Mouse (Mus musculus): ENCODE results near the gene 4930558C23Rik. TPM values are rescaled to one million over a fixed set of nuclear protein-coding genes. Genes with fewer than 3 reads are reported as not detected.
"Not testable (repeated sequence)": the region's sequence is repeated elsewhere in the genome, so short reads cannot be mapped to it uniquely, and the experiment has no call there.

Gene 4930558C23Rik
- polyA plus RNA-seq, 1 experiment from 2014 or later = not detected

DNA sequence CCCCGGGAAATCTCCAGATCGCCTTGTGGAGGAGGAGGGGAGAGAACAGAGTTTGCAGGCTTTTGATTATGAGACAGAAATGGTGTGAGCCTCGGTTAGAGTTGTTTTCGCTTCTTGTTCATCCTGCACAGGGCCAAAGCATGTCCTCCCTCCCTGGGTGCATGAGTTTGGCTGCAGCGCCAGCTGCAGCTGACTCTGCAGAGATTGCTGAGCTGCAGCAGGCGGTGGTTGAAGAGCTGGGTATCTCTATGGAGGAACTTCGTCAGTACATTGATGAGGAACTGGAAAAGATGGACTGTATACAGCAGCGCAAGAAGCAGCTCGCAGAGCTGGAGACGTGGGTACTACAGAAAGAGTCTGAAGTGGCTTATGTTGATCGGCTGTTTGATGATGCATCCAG is 25.8 kb upstream of the 4930558C23Rik start:
- H3K36me3 ChIP-seq (replicated peaks); H3K4me3 ChIP-seq (replicated peaks); H3K27ac ChIP-seq (replicated peaks); H3K4me1 ChIP-seq (replicated peaks); H3K4me2 ChIP-seq; H3K9me3 ChIP-seq (replicated peaks); H3K9ac ChIP-seq: not testable (repeated sequence)
- 0 out of 2 replicates have a peak, but pooled peaks have one; percentile 31 for ATAC-seq (ENCODE audit: insufficient read depth)
- 68% methylated on average over 5 of the region's 11 CpGs for WGBS (ENCODE audit: insufficient replicate concordance)
- H3K27me3 ChIP-seq = peaks cover 21% of the 10 kb centered on the region

DNA sequence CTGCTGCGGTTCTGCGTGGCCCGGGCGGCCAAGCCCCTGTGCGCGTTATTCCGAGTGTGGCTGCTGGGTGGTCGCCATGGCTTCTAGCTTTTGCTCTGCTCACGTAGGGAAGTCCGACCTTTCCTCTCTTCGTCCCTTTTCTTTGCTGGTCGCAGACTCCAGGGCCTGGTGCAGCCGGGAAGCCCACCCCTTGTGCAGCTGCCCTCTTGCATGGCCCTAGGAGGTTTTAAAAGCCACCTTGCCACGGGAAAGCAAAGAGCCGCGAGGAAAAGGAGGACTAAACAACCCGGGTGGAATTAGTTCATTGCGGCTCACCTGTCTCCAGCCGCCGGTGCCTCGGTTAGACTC is 25.2 kb upstream of the 4930558C23Rik start:
- H3K27me3 ChIP-seq = peaks cover 21% of the 10 kb centered on the region
- not testable (repeated sequence) for H3K27ac ChIP-seq (replicated peaks); H3K36me3 ChIP-seq (replicated peaks); H3K9ac ChIP-seq; H3K9me3 ChIP-seq (replicated peaks); H3K4me1 ChIP-seq (replicated peaks)
- peak; percentile 22; the same call in 1 of the 2 replicates for ATAC-seq (ENCODE audit: insufficient read depth)
- H3K4me2 ChIP-seq = peak overlapping the region; percentile 54
- peak overlapping the region; percentile 26; the same call in 1 of the 2 replicates for H3K4me3 ChIP-seq (replicated peaks)
- WGBS (ENCODE audit: insufficient replicate concordance) = 5% methylated on average over 14 of the region's 21 CpGs

DNA sequence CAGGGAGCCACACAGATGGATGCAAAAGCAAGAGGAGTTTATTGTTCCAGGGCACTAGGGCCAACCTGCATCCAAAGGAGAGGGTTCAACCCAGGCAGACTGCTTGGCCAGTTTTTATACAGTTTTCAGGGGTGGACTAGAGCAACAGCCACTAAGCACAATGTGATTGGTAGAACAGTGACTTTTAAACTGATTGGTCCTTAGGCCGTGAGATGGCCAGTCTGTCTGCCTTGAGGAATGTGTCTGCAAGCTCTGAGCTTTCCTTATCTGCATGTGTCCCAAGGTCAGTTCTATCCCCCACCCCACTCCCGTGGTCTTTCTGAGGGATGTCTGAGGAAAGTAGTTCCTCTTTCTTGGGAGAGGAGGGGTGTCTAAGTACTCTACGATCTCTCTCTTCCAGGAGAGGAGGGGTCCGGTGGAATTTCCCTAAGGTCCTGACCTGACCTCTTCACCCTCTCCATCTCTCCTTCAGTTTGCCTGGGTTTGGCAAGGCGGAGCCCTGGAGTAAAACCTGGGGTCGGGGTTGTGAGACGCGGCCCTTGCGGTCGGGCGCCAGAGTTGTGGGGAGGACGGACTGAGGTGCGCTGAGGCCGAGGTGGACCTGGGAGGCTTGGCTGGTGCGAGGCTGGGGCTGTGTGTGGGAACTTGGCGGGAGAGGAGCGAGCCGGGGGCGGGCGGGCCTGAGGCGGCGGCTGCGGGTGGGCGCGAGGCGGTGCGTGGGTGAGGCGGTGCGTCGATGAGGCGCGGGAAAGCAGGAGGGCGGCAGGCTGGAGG is 24.7 kb upstream of the 4930558C23Rik start:
- ATAC-seq (ENCODE audit: insufficient read depth) = peak; percentile 44
- WGBS (ENCODE audit: insufficient replicate concordance) = 19% methylated on average over 10 of the region's 33 CpGs
- not testable (repeated sequence) for H3K4me1 ChIP-seq (replicated peaks); H3K9ac ChIP-seq; H3K9me3 ChIP-seq (replicated peaks); H3K27ac ChIP-seq (replicated peaks); H3K36me3 ChIP-seq (replicated peaks)
- peaks cover 21% of the 10 kb centered on the region for H3K27me3 ChIP-seq
- peak overlapping the region; percentile 26; the same call in 1 of the 2 replicates for H3K4me3 ChIP-seq (replicated peaks)
- peak overlapping the region; percentile 54 for H3K4me2 ChIP-seq

DNA sequence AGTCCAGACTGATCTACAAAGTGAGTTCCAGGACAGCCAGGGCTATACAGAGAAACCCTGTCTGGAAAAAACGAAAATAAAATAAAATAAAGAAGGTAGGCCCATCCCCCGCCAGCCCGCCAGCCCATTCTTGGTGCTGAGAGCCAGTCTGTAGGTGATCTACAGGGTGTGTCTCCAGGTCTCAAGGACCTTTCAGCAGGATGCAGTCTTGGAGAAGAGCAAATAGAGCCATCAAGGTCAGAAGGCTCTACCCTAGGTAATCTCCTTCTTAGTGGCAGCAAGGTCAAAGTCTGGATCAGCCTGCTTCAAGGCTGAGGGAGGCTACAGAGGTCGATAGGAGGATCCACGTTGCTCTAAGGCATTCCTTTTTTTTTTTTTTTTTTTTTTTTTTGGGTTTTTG is 23.8 kb upstream of the 4930558C23Rik start:
- not testable (repeated sequence) for ATAC-seq (ENCODE audit: insufficient read depth); H3K27ac ChIP-seq (replicated peaks); H3K4me1 ChIP-seq (replicated peaks); H3K4me2 ChIP-seq; H3K4me3 ChIP-seq (replicated peaks); H3K9me3 ChIP-seq (replicated peaks); H3K36me3 ChIP-seq (replicated peaks); H3K9ac ChIP-seq
- WGBS (ENCODE audit: insufficient replicate concordance) = 76% methylated on average over 5 of the region's 5 CpGs
- H3K27me3 ChIP-seq = peaks cover 21% of the 10 kb centered on the region

DNA sequence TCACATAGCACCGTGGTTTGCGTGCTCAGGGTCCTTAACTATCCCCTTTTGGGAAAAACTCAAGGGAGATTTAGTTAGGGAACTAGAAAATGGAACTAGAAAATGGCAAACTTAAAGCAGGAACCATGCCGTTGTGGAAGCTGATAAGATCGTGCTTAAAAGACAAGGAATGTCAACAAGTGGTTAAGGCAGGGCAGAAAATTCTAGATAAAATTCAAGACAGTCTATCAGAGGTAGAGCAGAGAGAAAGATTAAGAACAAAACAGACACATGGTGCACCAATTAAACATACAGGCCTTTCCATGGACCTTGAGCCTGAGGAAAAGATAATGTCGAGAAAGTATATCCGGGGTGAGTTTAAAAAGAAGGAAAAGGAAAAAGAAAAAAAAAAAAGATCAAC is 15.2 kb upstream of the 4930558C23Rik start:
- Histone ChIP-seq H3K4me1 (replicated peaks) (no peaks in the 10 kb centered on the region), H3K4me3 (replicated peaks) (no peak overlapping the region), H3K9ac (no peak overlapping the region), H3K27ac (replicated peaks) (no peak overlapping the region), H3K27me3 (no peaks in the 10 kb centered on the region), H3K36me3 (replicated peaks) (no peaks in the 10 kb centered on the region), H3K9me3 (replicated peaks) (0 out of 2 replicates have a peak, but pooled peaks cover 4% of the 10 kb centered on the region), H3K4me2 (no peak overlapping the region)
- no peak for ATAC-seq (ENCODE audit: insufficient read depth)
- WGBS (ENCODE audit: insufficient replicate concordance) = 77% methylated on average over 6 of the region's 6 CpGs

DNA sequence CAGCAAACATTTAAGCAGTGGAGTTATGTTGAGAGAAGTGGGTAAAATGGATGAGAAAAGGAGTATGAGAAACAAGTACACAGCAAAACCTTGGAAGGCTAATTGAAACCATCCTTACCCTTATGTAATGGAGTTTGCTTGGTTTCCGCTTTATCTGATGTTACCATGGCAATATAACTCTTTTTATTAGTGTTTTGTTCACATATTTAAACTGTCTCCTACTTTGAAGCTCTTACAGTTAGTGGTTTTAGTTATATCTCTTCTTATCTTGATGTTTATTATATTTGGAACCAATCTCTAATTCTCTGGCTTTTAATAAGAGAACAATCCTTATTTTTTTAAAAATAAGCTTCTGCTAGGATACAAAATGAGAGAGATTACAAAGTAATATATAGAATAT is 9.6 kb upstream of the 4930558C23Rik start:
- no peak overlapping the region for H3K4me2 ChIP-seq
- WGBS (ENCODE audit: insufficient replicate concordance) = 62% methylated on average over 1 of the region's 1 CpGs
- H3K36me3 ChIP-seq (replicated peaks) = no peaks in the 10 kb centered on the region
- no peak overlapping the region for H3K9ac ChIP-seq
- H3K27me3 ChIP-seq = no peaks in the 10 kb centered on the region
- no peak overlapping the region for H3K27ac ChIP-seq (replicated peaks)
- H3K9me3 ChIP-seq (replicated peaks) = no peaks in the 10 kb centered on the region
- no peaks in the 10 kb centered on the region for H3K4me1 ChIP-seq (replicated peaks)
- no peak overlapping the region for H3K4me3 ChIP-seq (replicated peaks)
- ATAC-seq (ENCODE audit: insufficient read depth) = no peak

DNA sequence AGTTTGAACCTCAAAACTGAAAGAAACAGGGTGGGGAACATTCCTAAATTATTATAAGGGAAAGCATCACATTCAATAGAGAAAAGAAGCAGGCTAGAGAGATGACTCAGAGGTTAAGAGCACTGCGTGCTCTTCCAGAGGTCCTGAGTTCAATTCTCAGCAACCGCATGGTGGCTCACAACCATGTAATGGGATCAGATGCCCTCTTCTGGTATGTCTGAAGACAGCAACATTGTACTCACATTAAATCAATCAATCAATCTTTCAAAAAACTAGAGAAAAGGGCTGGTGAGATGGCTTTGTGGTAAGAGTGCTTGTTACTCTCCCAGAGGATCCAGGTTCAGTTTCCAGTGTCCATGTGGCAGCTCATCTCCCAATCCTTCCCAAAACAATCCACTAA is 6.2 kb upstream of the 4930558C23Rik start:
- 83% methylated on average over 2 of the region's 2 CpGs for WGBS (ENCODE audit: insufficient replicate concordance)
- 0 out of 2 replicates have a peak, but pooled peaks cover 1% of the 10 kb centered on the region for H3K27me3 ChIP-seq
- no peak overlapping the region for H3K27ac ChIP-seq (replicated peaks)
- H3K4me3 ChIP-seq (replicated peaks) = no peak overlapping the region
- H3K9me3 ChIP-seq (replicated peaks) = no peaks in the 10 kb centered on the region
- ATAC-seq (ENCODE audit: insufficient read depth) = no peak
- H3K4me1 ChIP-seq (replicated peaks) = no peaks in the 10 kb centered on the region
- no peaks in the 10 kb centered on the region for H3K36me3 ChIP-seq (replicated peaks)
- H3K4me2 ChIP-seq = no peak overlapping the region
- H3K9ac ChIP-seq = no peak overlapping the region

DNA sequence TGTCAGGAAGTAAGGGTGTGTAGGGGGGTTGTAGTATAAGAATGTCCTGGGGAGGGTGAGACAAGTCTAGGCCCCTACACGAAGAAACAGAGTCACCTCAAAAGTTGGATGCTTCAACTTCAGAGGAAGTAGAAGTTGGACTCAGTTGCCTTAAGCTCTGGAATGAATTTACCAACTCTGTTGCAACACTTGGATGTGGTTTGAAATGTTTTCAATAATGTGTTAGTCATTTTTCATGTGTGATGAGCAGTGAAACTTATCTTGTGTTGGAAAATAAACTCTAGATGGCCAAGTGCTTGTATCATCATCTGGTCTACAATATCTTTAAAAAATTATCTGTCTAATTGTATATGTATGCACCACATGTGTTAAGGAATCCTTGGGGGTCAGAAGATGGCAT is 5.1 kb upstream of the 4930558C23Rik start:
- 51% methylated on average over 1 of the region's 1 CpGs for WGBS (ENCODE audit: insufficient replicate concordance)
- H3K4me2 ChIP-seq = no peak overlapping the region
- H3K4me1 ChIP-seq (replicated peaks) = no peaks in the 10 kb centered on the region
- no peak overlapping the region for H3K27ac ChIP-seq (replicated peaks)
- H3K9ac ChIP-seq = no peak overlapping the region
- no peaks in the 10 kb centered on the region for H3K9me3 ChIP-seq (replicated peaks)
- H3K36me3 ChIP-seq (replicated peaks) = no peaks in the 10 kb centered on the region
- 0 out of 2 replicates have a peak, but pooled peaks cover 3% of the 10 kb centered on the region for H3K27me3 ChIP-seq
- no peak for ATAC-seq (ENCODE audit: insufficient read depth)
- H3K4me3 ChIP-seq (replicated peaks) = no peak overlapping the region

DNA sequence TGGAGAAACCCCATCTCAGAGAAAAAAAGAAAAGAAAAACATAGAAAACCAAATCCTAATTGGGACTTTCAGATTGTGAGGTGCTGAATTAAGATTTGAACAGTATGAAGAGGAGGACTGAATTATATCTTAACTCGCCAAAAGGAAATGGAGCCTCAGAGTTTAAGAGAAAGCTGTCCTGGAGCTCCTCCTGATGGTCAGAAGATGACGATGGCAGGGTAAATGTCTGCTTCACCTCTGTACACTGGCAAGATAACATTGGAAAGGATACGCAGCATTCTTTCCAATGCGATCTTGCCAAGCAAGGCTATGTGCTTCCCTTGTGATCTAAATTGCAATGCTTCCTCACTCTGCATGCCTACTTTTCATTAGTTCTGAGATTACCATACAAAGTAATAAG is 8.3 kb downstream of the 4930558C23Rik start:
- WGBS (ENCODE audit: insufficient replicate concordance) = 61% methylated on average over 4 of the region's 4 CpGs
- no peak for ATAC-seq (ENCODE audit: insufficient read depth)
- no peak overlapping the region for H3K4me3 ChIP-seq (replicated peaks)

DNA sequence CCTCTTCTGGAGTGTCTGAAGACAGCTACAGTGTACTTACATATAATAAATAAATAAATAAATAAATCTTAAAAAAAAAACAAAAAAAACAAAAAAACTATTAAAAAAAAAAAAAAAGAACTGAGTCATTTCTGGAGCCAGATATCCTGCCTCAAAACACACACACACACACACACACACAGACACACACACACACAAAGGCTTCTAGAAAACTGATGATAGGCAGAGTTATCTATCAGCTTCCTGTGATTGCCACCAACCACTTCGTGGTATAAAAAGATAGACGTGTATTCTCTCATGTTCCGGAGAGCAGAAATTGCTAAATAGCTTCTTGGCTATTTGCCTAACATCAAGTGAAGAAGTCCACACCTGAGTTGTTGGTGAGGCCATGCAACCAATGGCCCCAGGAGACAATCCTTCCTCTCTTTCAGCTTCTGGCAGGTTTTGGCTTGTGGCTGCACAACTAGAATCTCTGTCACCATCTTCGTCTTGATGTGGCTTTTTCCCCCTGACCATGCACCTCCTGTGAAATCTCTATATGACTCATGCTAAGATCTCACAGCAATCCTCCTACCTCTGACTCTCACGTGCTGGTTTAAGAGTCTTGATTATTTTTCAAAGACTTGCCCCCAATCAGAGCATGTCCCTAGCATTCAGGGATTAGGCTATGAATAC is 17.1 kb downstream of the 4930558C23Rik start:
- Histone ChIP-seq H3K4me3 (replicated peaks) (no peak overlapping the region), H3K27ac (replicated peaks) (no peak overlapping the region), H3K36me3 (replicated peaks) (no peaks in the 10 kb centered on the region), H3K27me3 (no peaks in the 10 kb centered on the region), H3K9ac (no peak overlapping the region), H3K4me1 (replicated peaks) (no peaks in the 10 kb centered on the region), H3K9me3 (replicated peaks) (no peaks in the 10 kb centered on the region), H3K4me2 (no peak overlapping the region)
- ATAC-seq (ENCODE audit: insufficient read depth) = no peak
- WGBS (ENCODE audit: insufficient replicate concordance) = 39% methylated on average over 5 of the region's 5 CpGs

More for the DNA sequence above, 8.3 kb downstream of the 4930558C23Rik start:
- Histone ChIP-seq H3K4me2 (no peak overlapping the region), H3K9ac (no peak overlapping the region), H3K27ac (replicated peaks) (no peak overlapping the region), H3K4me1 (replicated peaks) (no peaks in the 10 kb centered on the region), H3K36me3 (replicated peaks) (no peaks in the 10 kb centered on the region), H3K9me3 (replicated peaks) (0 out of 2 replicates have a peak, but pooled peaks cover 4% of the 10 kb centered on the region), H3K27me3 (no peaks in the 10 kb centered on the region)

DNA sequence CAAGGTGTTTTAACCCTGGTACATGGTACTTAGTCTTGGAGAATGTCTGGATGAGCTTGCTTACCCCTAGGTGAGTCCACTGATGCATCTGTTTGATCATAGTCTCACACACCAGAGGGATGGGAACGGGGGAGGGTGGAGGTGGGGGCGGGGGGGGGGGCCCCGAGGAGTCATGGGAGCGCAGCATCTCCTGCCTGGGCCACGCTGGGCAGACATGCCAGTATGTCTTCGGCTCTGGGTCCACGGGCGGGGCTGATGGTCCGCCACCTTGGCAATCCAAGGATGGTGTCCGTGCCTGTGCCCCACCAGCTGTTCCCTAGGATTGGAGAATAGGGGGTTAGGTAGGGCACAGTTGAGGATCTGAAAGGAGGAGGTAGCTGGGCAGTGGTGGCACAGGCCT is 29.4 kb downstream of the 4930558C23Rik start:
- no peak overlapping the region for H3K4me3 ChIP-seq (replicated peaks)
- no peak overlapping the region for H3K4me2 ChIP-seq
- no peak overlapping the region for H3K27ac ChIP-seq (replicated peaks)
- H3K4me1 ChIP-seq (replicated peaks) = no peaks in the 10 kb centered on the region
- no peaks in the 10 kb centered on the region for H3K36me3 ChIP-seq (replicated peaks)
- H3K9ac ChIP-seq = no peak overlapping the region
- ATAC-seq (ENCODE audit: insufficient read depth) = no peak
- H3K27me3 ChIP-seq = no peaks in the 10 kb centered on the region
- H3K9me3 ChIP-seq (replicated peaks) = 0 out of 2 replicates have a peak, but pooled peaks cover 6% of the 10 kb centered on the region
- 77% methylated on average over 10 of the region's 10 CpGs for WGBS (ENCODE audit: insufficient replicate concordance)

Data from liver, embryonic 15.5 days (tissue).